Mouse (Mus musculus) stomach, embryonic 15.5 days (tissue): Measurements from ENCODE around the gene 2410002F23Rik. TPM values are rescaled to one million over a fixed set of nuclear protein-coding genes. Genes with fewer than 3 reads are reported as not detected.
"Not testable (repeated sequence)": the region's sequence is repeated elsewhere in the genome, so short reads cannot be mapped to it uniquely, and the experiment has no call there.

ENCODE experiments used
- ATAC-seq: fragments of 200-750 bp; cut with Nextera tagmentation; 2 replicates; pipeline ENCODE4 v1.8.0; 2017; ENCODE audit warnings: low read depth, moderate number of reproducible peaks, moderate TSS enrichment; ENCODE audit not compliant: insufficient read depth, low FRiP score
- H3K27ac ChIP-seq: fragments of 300-500 bp; sonication (generic); 2 replicates; pipeline ENCODE4 v1.5.1; 2015; ENCODE audit warnings: mild to moderate bottlenecking, inconsistent platforms
- H3K27me3 ChIP-seq: fragments of 300-500 bp; sonication (generic); replicated peaks from 2 replicates; pipeline ENCODE4 v1.6.1; 2015; ENCODE audit warnings: inconsistent platforms
- H3K36me3 ChIP-seq: fragments of 300-500 bp; sonication (generic); 2 replicates; pipeline ENCODE4 v1.6.1; 2015; ENCODE audit warnings: inconsistent platforms
- H3K4me1 ChIP-seq: fragments of 300-500 bp; sonication (generic); 2 replicates; pipeline ENCODE4 v1.6.1; 2015; ENCODE audit warnings: inconsistent platforms
- H3K4me2 ChIP-seq: fragments of 300-500 bp; sonication (generic); 2 replicates; pipeline ENCODE4 v1.6.1; 2015; ENCODE audit warnings: mild to moderate bottlenecking, inconsistent platforms
- H3K4me3 ChIP-seq: fragments of 300-500 bp; sonication (generic); replicated peaks from 2 replicates; pipeline ENCODE4 v1.5.1; 2015; ENCODE audit warnings: inconsistent platforms
- H3K9ac ChIP-seq: fragments of 300-500 bp; sonication (generic); 2 replicates; pipeline ENCODE4 v1.6.1; 2015; ENCODE audit warnings: inconsistent platforms
- H3K9me3 ChIP-seq: fragments of 300-500 bp; sonication (generic); 2 replicates; pipeline ENCODE4 v1.6.1; 2016; ENCODE audit warnings: inconsistent platforms
- WGBS: fragments of 180-500 bp; shearing (Covaris S2); methylation state at CpG from one replicate; pipeline ENCODE4 v1.1.7; 2015; 5-methylcytosine and 5-hydroxymethylcytosine counted together
- polyA plus RNA-seq: library from polyadenylated mRNA; unstranded; fragments of >200 nt; fragmentation: Nextera tagmentation; extraction: Ambion mirVana; gene quantifications from 2 replicates; pipeline ENCODE4 v1.2.1, GENCODE M21; 2015

The 2410002F23Rik gene
- polyA plus RNA-seq, 1 experiment from 2014 or later, result 120 TPM

DNA sequence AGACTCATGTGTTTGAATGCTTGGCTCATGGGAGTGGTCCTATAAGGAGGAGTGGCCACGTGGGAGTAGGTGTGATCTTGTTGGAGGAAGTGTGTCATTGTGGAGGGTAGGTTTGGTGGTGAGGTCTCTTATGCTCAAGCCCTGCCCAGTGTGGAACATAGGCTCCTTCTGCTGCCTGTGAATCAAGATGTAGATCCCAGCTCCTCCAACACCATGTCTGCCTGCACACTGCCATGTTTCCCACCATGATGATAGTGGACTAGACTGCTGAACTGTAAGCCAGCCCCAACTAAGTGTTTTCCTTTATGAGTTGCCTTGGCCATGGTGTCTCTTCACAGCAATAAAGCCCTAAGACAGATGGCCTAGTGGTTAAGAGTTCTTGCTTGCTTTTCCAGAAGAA is 2.4 kb upstream of the 2410002F23Rik start:
- H3K9ac ChIP-seq, result no peak overlapping the region
- no peaks in the 10 kb centered on the region for H3K27me3 ChIP-seq
- peaks cover 4% of the 10 kb centered on the region; the same call in 1 of the 2 replicates for H3K36me3 ChIP-seq
- H3K4me3 ChIP-seq, result no peak overlapping the region
- H3K9me3 ChIP-seq, result no peaks in the 10 kb centered on the region
- H3K4me2 ChIP-seq, result no peak overlapping the region
- H3K27ac ChIP-seq, result no peak overlapping the region
- H3K4me1 ChIP-seq, result peaks cover 13% of the 10 kb centered on the region
- ATAC-seq, result no peak
- WGBS, result 53% methylated on average over 1 of the region's 1 CpGs

DNA sequence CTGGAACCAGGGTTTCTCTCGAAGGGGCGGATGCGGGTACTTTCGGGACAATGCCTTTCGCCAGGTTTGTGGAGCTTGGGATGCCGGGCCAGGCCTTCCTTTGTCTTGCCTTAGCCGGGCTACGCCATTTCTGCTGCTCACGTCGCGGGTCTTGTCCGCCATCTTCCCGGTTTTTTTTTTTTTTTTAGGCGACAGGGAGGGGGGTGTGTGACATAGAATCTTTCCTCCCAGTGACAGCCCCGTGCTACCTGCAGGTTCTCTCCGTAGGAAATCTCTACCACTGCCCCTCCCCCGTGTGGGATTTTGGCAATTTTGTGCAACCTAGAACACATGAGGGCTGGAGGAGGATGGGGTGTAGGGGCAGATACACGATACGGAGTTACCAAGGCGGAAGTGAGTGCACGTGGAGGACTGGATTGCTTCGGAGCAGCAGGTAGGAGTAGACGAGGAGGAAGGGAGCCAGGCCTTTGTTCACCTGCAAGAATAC is 505 bp downstream of the 2410002F23Rik start:
- Histone ChIP-seq H3K27me3 (no peaks in the 10 kb centered on the region), H3K4me2 (peak overlapping the region; percentile 65), H3K4me3 (peak overlapping the region; percentile 79), H3K9ac (peak overlapping the region; percentile 90), H3K27ac (peak overlapping the region; percentile 96), H3K4me1 (peaks cover 13% of the 10 kb centered on the region), H3K9me3 (no peaks in the 10 kb centered on the region), H3K36me3 (peaks cover 23% of the 10 kb centered on the region)
- no peak; the same call in 1 of the 2 replicates for ATAC-seq
- 0% methylated on average over 23 of the region's 23 CpGs for WGBS

- no peak for ATAC-seq
- peaks cover 32% of the 10 kb centered on the region for H3K36me3 ChIP-seq
- no peak overlapping the region for H3K27ac ChIP-seq
- peak overlapping the region; percentile 79 for H3K4me3 ChIP-seq
- H3K27me3 ChIP-seq, result no peaks in the 10 kb centered on the region
- peak overlapping the region; percentile 65 for H3K4me2 ChIP-seq
- H3K4me1 ChIP-seq, result peaks cover 13% of the 10 kb centered on the region
- WGBS, result 80% methylated on average over 2 of the region's 2 CpGs
- no peaks in the 10 kb centered on the region for H3K9me3 ChIP-seq
- 0 out of 2 replicates have a peak overlapping the region, but pooled peaks have one; percentile 1 for H3K9ac ChIP-seq
Measured at GRCm38 (mm10) chr7:44247971-44248370, 1.4 kb downstream of the 2410002F23Rik start.

DNA sequence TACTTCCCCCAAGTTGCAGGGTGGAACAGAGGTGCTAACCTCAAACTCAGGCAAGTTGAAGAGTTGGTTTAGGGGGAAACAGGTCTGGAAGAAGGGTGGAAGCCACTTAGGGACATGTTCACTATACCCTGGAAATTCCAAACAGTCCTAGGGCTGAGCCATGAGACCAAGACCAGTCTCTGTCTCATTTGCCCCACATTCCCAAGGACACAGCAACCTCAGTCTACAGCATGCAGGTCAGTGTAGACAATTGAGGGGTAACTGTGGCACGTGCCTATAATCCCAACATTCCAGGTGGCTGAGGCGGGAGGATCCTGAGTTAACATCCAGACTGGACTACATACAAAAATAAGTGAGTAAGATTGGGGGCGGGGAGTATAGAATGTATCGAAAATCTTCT is 2.7 kb downstream of the 2410002F23Rik start:
- Histone ChIP-seq H3K9ac (no peak overlapping the region), H3K4me2 (no peak overlapping the region), H3K4me1 (peaks cover 16% of the 10 kb centered on the region), H3K4me3 (no peak overlapping the region), H3K27ac (no peak overlapping the region), H3K27me3 (no peaks in the 10 kb centered on the region), H3K9me3 (no peaks in the 10 kb centered on the region), H3K36me3 (peaks cover 37% of the 10 kb centered on the region)
- WGBS, result 91% methylated on average over 4 of the region's 4 CpGs
- no peak for ATAC-seq

DNA sequence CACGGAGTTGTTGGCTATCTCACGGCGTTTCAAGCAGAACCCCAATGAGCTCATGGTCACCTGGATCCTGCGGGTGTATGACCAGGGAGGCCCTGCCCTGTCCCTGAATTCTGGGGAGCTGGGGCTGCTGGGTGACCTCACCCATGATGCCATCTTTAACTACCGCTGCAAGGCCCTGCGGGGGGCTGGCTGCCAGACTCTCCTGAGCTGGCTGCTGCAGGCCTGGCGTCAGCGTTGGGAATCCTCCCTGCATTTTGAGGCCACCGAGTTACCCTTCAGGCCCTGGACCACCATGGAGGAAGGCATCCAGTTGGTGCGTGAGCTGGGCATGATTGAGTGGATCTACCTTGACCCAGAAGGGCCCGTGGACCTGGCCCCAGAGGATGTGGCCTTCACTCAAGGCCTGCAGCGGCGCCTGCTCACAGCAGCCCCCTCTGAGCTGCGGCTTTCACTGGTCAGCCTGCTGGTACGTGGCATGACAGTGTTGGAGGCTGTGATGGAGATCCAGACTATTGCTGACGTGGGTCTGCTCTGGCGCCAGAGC is 4.3 kb downstream of the 2410002F23Rik start:
- not testable (repeated sequence) for H3K4me2 ChIP-seq, H3K9me3 ChIP-seq, H3K27ac ChIP-seq, ATAC-seq, H3K27me3 ChIP-seq, H3K4me3 ChIP-seq, H3K9ac ChIP-seq
- Histone ChIP-seq H3K4me1 (peaks cover 16% of the 10 kb centered on the region), H3K36me3 (peaks cover 37% of the 10 kb centered on the region)
- 90% methylated on average over 17 of the region's 17 CpGs for WGBS

- Histone ChIP-seq H3K4me3 (no peak overlapping the region), H3K36me3 (peaks cover 37% of the 10 kb centered on the region), H3K27ac (no peak overlapping the region), H3K4me1 (peaks cover 10% of the 10 kb centered on the region), H3K9ac (no peak overlapping the region), H3K9me3 (no peaks in the 10 kb centered on the region), H3K4me2 (no peak overlapping the region), H3K27me3 (no peaks in the 10 kb centered on the region)
- no peak for ATAC-seq
- 66% methylated on average over 15 of the region's 15 CpGs for WGBS
Measured at GRCm38 (mm10) chr7:44253023-44253616, 6.6 kb downstream of the 2410002F23Rik start.

DNA sequence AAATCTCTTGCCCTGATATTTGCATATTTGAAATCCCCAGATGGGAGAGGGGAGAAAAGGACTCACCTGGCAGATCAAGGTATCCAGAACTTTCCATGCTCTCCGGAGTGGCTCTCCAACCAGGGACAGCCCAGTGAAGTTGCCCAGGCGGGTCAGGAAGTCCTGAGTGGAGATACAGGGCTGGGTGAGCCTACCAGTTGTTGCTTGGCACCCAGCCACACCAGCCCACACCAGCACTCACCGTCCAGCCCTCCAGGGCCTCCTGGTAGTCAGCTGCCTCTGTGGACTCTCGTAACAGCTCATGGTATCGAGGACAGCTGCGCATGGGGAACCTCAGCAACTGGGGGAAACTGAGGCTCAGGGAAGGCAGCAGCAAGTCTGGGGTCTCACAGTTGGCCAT is 8.4 kb downstream of the 2410002F23Rik start:
- no peak overlapping the region for H3K4me3 ChIP-seq
- H3K4me1 ChIP-seq, result 0 out of 2 replicates have a peak, but pooled peaks cover 3% of the 10 kb centered on the region
- 68% methylated on average over 6 of the region's 6 CpGs for WGBS
- H3K9me3 ChIP-seq, result no peaks in the 10 kb centered on the region
- H3K27ac ChIP-seq, result no peak overlapping the region
- H3K9ac ChIP-seq, result no peak overlapping the region
- H3K27me3 ChIP-seq, result no peaks in the 10 kb centered on the region
- peaks cover 25% of the 10 kb centered on the region for H3K36me3 ChIP-seq
- H3K4me2 ChIP-seq, result no peak overlapping the region
- ATAC-seq, result no peak

GRCm38 (mm10) chr7:44257278-44257677 is 10.8 kb downstream of the 2410002F23Rik start, which contains the start of gene Acp4:
Gene Acp4, minus strand, starts transcription at chr7:44257378.
- no peaks in the 10 kb centered on the region for H3K27me3 ChIP-seq
- 64% methylated on average over 4 of the region's 4 CpGs for WGBS
- H3K4me3 ChIP-seq, result no peak within 1 kb of the TSS
- 0 out of 2 replicates have a peak, but pooled peaks cover 3% of the 10 kb centered on the region for H3K4me1 ChIP-seq
- H3K9me3 ChIP-seq, result no peaks in the 10 kb centered on the region
- no peak within 1 kb of the TSS for H3K27ac ChIP-seq
- peaks cover 12% of the 10 kb centered on the region; the same call in 1 of the 2 replicates for H3K36me3 ChIP-seq
- ATAC-seq, result no peak
- no peak within 1 kb of the TSS for H3K9ac ChIP-seq
- H3K4me2 ChIP-seq, result no peak within 1 kb of the TSS

GRCm38 (mm10) chr7:44260410-44260809 is 13.9 kb downstream of the 2410002F23Rik start:
- no peaks in the 10 kb centered on the region for H3K9me3 ChIP-seq
- no peak overlapping the region for H3K9ac ChIP-seq
- no peak overlapping the region for H3K27ac ChIP-seq
- WGBS, result 64% methylated on average over 6 of the region's 6 CpGs
- no peak for ATAC-seq
- no peak overlapping the region for H3K4me3 ChIP-seq
- peaks cover 6% of the 10 kb centered on the region for H3K4me1 ChIP-seq
- H3K36me3 ChIP-seq, result no peaks in the 10 kb centered on the region
- H3K4me2 ChIP-seq, result no peak overlapping the region
- H3K27me3 ChIP-seq, result peaks cover 6% of the 10 kb centered on the region; the same call in 1 of the 2 replicates

DNA sequence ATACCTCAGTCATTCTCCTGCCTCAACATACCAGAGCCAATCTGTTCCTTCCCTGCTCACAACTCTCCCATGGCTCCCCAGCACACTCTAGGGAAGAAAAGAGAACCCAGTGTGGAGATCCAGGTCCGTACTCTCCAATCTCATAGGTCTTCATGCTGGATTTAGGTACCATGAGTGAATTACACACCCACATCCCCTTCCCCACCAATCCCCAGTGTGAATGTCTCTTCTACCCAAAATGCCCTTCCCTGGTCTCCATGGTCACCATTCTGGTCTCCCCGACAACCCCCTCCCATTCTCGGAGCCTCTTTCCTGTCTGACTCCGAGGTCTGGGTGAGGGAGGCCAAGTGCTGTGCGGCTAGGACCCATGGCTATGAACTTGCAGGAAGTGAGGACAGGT is 14.6 kb downstream of the 2410002F23Rik start, which contains the start of gene Gm15517:
TSS of gene Gm15517 (plus strand) at position 301 of the 400 bp plus-strand sequence.
- Histone ChIP-seq H3K27me3 (peaks cover 6% of the 10 kb centered on the region; the same call in 1 of the 2 replicates), H3K4me1 (peaks cover 6% of the 10 kb centered on the region), H3K4me3 (no peak within 1 kb of the TSS), H3K9me3 (no peaks in the 10 kb centered on the region), H3K36me3 (no peaks in the 10 kb centered on the region), H3K4me2 (no peak within 1 kb of the TSS), H3K9ac (no peak within 1 kb of the TSS), H3K27ac (no peak within 1 kb of the TSS)
- WGBS, result 52% methylated on average over 5 of the region's 5 CpGs
- no peak for ATAC-seq

- 3% methylated on average over 34 of the region's 34 CpGs for WGBS
- Histone ChIP-seq H3K4me3 (peak overlapping the region; percentile 11; the same call in 1 of the 2 replicates), H3K36me3 (no peaks in the 10 kb centered on the region), H3K4me2 (peak overlapping the region; percentile 47), H3K27ac (no peak overlapping the region), H3K4me1 (peaks cover 6% of the 10 kb centered on the region), H3K9me3 (no peaks in the 10 kb centered on the region), H3K27me3 (peaks cover 6% of the 10 kb centered on the region; the same call in 1 of the 2 replicates), H3K9ac (no peak overlapping the region)
- ATAC-seq, result peak; percentile 81
Measured at GRCm38 (mm10) chr7:44262791-44263643, 16.5 kb downstream of the 2410002F23Rik start.
